Mouse (Mus musculus): ENCODE data around the gene Skida1.

DNA sequence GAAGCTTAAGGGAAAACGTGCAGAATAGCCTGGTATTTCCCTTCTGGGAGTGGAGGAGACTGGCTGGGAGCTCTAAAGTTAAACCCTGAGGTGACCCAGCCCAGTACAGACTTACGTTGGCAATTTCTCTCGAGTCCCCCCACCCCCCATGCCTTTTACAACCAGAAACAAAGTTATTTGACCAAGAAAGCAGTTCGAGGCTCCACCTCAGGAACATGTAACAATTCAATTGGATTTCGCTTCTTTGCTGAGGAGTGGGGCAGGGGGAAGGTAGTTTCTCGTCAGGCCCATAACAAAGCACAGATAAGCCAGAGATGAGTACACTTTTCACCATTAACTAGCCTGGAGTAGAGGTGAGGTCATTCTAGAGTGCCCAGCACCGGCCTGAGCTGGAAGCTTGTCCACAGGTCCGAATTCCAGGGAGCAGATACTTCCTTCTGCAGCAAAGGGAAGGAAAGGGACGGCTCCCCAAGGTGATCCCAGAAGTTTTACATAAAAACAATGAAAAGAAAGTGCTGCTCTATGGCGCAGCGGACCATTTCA is 499 bp upstream of the Skida1 start:
- TF ChIP-seq USF1 (IDR thresholded peaks at IDR 0.05; ENCODE audit: low read depth) (no peak), CTCF (IDR thresholded peaks at IDR 0.05; ENCODE audit: control insufficient read depth, insufficient read depth, insufficient read length) (no peak), CEBPB (IDR thresholded peaks at IDR 0.05; ENCODE audit: low read depth) (no peak), MYOG (IDR thresholded peaks at IDR 0.05; ENCODE audit: control insufficient read depth, extremely low read depth, insufficient read length) (no peak)

Data from C2C12 (cell line).